Mouse (Mus musculus): ENCODE measurements around the gene Cdh26.

Gene Cdh26

DNA sequence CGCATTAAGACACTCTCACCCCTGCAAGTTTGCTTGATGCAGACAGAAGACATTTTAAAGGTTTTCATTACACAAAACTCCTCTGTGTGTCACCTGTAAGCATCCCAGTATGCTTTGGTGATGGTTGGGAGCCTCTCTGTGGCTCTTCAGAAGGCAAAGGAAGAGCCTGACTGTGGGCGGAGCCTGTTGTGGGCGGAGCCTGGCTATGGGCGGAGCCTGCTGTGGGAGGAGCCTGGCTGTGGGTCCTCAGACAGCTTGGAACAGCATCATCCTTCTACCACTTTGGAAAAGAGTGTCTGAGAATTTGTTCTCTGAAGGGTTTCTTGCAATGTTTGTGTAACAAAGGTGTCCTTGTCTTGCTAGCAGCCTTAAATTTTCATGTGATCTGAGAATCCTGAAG is 82.7 kb downstream of the Cdh26 start:
- no peak for DNase-seq (ENCODE audit: low read depth)

DNA sequence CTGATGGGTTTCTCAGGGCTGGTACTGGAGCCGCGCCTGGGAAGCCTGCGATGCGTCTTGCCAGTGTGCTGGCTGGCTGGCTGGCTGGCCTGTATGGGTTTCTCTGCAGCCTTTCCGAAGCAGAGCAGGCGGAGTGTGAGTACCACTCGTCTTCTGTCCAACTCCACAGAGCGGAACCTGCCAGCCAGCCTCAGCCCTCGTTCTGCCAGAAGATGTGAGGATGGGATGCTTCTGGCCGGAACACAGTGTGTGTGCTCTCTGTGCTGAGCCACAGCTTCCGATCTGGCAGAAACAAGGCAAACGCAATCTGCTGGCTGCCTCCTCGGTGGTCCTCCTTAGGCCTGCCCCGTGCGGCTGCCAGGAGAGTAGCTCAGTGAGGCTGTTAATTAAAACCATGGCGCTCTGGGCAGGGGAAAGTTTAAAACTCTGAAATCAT is 83.3 kb downstream of the Cdh26 start:
- no peak for DNase-seq (ENCODE audit: low read depth)

DNA sequence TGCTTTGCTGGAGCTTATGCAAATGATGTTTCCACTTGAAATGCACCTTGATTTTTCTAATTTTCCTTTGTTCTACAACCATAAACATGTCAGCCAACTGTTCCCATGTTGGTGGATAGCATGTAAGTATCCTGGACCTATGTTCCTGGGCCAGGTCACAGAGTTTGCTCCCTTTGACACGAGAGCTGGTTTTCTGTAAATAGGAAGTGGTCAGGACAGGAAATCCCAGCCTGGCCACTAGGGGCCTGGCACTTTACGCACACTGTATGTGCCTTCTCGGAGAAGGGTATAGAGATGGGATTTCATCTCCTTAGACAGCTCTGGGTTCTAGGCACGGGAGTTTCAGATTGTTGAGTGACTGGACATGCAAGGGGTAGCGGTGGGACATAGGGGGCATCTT is 86.1 kb downstream of the Cdh26 start:
- no peak for DNase-seq (ENCODE audit: low read depth)

DNA sequence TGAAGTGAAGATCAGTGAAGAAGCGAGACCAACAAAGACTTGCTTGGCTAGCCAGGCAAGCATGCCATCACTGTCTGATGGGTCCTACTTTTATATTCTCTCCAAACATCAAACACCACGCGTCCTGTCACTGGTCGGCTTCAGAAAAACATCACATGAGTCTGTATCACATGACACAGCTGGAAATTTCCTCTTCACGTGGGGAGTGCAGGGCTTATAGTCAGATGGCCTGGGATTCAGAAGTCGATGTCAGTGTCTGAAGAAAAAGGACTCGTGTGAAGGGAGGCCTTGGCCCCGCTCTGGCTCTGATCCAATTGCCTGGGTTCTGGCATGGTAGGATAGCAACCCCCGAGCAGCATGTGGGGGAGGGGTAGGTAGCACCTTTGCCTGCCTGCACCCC is 86.6 kb downstream of the Cdh26 start:
- no peak for DNase-seq (ENCODE audit: low read depth)

- no peak for DNase-seq (ENCODE audit: low read depth)
Observed at GRCm38 (mm10) chr2:178519321-178519720, 89.0 kb downstream of the Cdh26 start.

DNA sequence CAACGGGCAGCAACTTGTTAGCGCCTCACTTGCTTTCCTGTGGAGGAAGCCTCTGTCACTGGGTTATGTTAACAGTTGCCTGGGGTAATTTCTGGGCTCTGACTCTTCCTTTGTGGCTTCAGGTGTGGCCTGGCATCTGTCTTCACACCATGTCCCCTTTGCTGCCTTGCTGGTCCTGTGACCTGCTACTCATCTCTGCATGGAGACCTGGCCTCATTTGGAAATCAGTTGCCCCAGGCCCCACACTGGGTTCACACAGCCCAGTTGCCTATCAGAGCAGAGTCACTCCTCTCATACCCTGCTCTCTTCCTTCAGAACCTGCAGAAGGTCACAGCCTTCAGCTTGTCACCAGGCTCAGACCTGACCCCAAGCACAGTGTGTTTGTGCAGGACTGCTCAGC is 89.9 kb downstream of the Cdh26 start:
- no peak for DNase-seq (ENCODE audit: low read depth)

DNA sequence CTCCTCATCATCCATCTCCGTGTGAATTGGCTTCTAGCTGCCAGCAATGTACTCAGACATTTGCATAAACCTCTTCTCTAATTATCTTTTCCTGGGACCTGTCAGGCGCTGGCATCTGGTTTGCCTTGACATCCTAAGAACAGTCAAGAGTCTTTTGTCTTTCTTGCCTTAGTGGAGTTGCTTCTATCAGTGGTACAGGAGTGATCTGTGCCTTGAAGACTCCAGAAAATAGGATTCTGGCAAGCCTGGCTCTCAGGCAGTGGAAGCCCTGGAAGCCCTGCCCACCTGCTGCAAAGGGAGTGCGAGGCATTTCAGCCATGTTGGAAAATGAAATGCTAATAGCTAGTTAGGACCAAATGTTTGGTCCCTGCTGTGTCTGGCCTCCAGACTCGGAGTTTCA is 92.0 kb downstream of the Cdh26 start:
- no peak for DNase-seq (ENCODE audit: low read depth)

DNA sequence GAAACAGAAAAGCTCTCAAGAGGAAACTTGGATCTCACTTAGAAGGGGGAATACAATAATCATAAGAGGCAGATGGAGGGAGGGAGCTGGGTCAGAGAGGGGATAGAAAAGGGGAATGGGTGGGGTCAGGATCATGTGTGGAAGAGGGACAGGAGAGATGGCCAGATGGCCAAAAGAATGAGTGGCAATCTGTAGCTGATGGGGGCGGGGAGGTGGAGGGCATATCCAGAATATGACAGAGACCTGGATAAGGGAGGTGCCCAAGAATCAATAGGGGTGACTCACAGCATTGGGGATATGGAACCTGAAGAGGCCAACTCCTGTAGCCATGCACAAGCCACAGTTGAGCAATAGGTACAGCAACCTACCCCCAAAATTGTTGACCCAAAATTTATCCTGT is 92.5 kb downstream of the Cdh26 start:
- DNase-seq (ENCODE audit: low read depth), result no peak

DNA sequence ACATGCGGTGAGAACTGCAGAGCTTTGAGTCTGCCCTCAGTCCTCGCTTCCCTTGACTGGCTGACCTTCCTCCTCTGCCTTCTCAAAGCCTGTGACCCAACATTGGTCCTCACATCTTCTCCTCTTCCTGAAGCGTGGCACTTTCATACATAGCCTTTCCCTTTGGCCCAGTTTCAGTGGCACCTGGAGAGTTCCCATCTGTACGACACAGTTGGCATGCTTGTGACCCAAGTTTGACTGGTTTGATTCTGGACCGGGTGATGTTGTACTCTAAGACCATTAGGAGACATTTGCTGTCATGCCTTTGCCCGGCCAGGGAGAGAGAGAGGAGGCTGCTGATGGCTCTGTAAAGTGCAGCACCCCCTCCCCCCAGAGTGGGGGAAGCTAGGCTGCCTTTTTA is 96.4 kb downstream of the Cdh26 start:
- DNase-seq (ENCODE audit: low read depth), result no peak

- DNase-seq (ENCODE audit: low read depth), result no peak
Observed at GRCm38 (mm10) chr2:178531226-178531625, 100.9 kb downstream of the Cdh26 start.

- no peak for DNase-seq (ENCODE audit: low read depth)
Observed at GRCm38 (mm10) chr2:178536574-178536973, 106.2 kb downstream of the Cdh26 start.
